Mouse (Mus musculus) heart, postnatal 0 days (tissue): Measurements from ENCODE around the gene Utp18.

Source experiments
- CTCF ChIP-seq: IDR thresholded peaks from 2 replicates; pipeline ENCODE4 v1.5.1; 2016; ENCODE audit warnings: antibody characterized with exemption, control low read depth, low read depth
- EP300 ChIP-seq: IDR thresholded peaks from 2 replicates; pipeline ENCODE4 v1.6.1; 2016; ENCODE audit warnings: antibody characterized with exemption, low read depth

DNA sequence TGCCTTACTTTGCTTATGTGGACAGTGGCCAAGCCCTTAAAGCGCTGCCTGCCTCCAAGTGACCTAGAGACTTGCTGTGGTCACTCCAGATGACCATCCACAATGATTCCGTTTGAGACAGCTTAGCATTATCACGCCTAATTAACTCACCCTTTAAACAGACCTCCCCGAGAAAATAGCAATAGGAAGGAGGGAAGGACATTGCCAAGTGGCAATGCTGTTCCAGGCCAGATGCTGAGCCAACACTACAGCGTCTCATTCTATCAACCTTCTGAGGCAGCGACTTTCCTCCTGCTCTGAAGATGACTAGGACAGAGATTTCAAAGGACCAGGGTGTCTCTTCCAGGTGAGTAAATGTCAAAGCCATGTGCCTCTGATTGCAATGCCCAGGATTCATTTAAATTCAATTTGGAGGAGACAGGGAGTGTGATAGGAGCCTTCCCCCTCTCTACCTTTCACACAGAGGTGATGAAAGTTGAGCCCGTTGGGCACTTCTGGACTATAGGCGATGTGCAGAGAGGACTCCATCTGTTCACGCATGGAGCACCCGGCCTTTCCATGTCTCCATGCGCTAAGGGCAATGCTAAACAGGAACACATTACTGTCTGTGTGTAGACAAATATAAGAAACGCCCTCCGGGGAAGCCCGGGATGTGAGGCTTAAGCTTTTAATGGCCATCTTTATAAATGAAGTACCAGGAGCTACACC, 56.8 kb downstream of the Utp18 start:
- TF ChIP-seq CTCF (no peak), EP300 (no peak)
